Mouse (Mus musculus) spleen, postnatal 10 days (tissue): Measurements from ENCODE around the gene Slc2a6.

Experiments used
- DNase-seq, 2 experiments: peaks; one replicate each; pipeline ENCODE4 v3.0.0; 2021 to 2022; ENCODE audit warnings: low spot score in 2 of 2

Slc2a6 gene

GRCm38 (mm10) chr2:27027618-27028436, at the start of gene Slc2a6:
Gene Slc2a6 (minus strand): TSS chr2:27027998.
- peak; percentile 53 to 86 for DNase-seq

GRCm38 (mm10) chr2:27075485-27075884, 47.7 kb upstream of the Slc2a6 start:
- peak in 1 of 2 experiments; percentile 56 for DNase-seq

GRCm38 (mm10) chr2:27074804-27075203, 47.0 kb upstream of the Slc2a6 start:
- no peak for DNase-seq

- DNase-seq: no peak
Observed at GRCm38 (mm10) chr2:27073407-27073806, 45.6 kb upstream of the Slc2a6 start.

- DNase-seq: no peak
Observed at GRCm38 (mm10) chr2:27071978-27072377, 44.2 kb upstream of the Slc2a6 start, which contains the start of gene Mymk. Gene Mymk (minus strand): TSS chr2:27072179.

- peak in 1 of 2 experiments; percentile 51 for DNase-seq
Observed at GRCm38 (mm10) chr2:27071137-27071536, 43.3 kb upstream of the Slc2a6 start.

GRCm38 (mm10) chr2:27070247-27070813, 42.5 kb upstream of the Slc2a6 start:
- DNase-seq: no peak

GRCm38 (mm10) chr2:27069646-27070045, 41.8 kb upstream of the Slc2a6 start:
- DNase-seq: no peak

- DNase-seq: no peak
Observed at GRCm38 (mm10) chr2:27067996-27068395, 40.2 kb upstream of the Slc2a6 start.

GRCm38 (mm10) chr2:27067124-27067523, 39.3 kb upstream of the Slc2a6 start:
- DNase-seq: no peak

- no peak for DNase-seq
Observed at GRCm38 (mm10) chr2:27059187-27059586, 31.4 kb upstream of the Slc2a6 start.

GRCm38 (mm10) chr2:27058751-27059150, 31.0 kb upstream of the Slc2a6 start:
- no peak for DNase-seq

- no peak for DNase-seq
Observed at GRCm38 (mm10) chr2:27058251-27058650, 30.5 kb upstream of the Slc2a6 start.

- DNase-seq: no peak
Observed at GRCm38 (mm10) chr2:27049408-27049807, 21.6 kb upstream of the Slc2a6 start.

- no peak for DNase-seq
Observed at GRCm38 (mm10) chr2:27045979-27046770, 18.4 kb upstream of the Slc2a6 start.

- DNase-seq: no peak
Observed at GRCm38 (mm10) chr2:27044641-27045040, 16.8 kb upstream of the Slc2a6 start.

GRCm38 (mm10) chr2:27044166-27044565, 16.4 kb upstream of the Slc2a6 start:
- no peak for DNase-seq

- peak; percentile 40 to 81 for DNase-seq
Observed at GRCm38 (mm10) chr2:27043461-27043860, 15.7 kb upstream of the Slc2a6 start.

- DNase-seq: no peak
Observed at GRCm38 (mm10) chr2:27042131-27042844, 14.5 kb upstream of the Slc2a6 start.

- DNase-seq: peak in 1 of 2 experiments; percentile 52
Observed at GRCm38 (mm10) chr2:27039286-27039685, 11.5 kb upstream of the Slc2a6 start.

GRCm38 (mm10) chr2:27038596-27038995, 10.8 kb upstream of the Slc2a6 start:
- DNase-seq: peak; percentile 57 to 77

- no peak for DNase-seq
Observed at GRCm38 (mm10) chr2:27037008-27037407, 9.2 kb upstream of the Slc2a6 start.
